Mouse (Mus musculus): Measurements from ENCODE around the gene Gm17455.

- no peak for TF ChIP-seq EP300 (IDR thresholded peaks at IDR 0.05)
- TF ChIP-seq CTCF (IDR thresholded peaks at IDR 0.05), result no peak
These were observed 40.8 kb upstream of the Gm17455 start for GRCm38 (mm10) chr10:60358776-60359175.

All from lung, postnatal 0 days (tissue).